Mouse (Mus musculus) hindbrain, embryonic 16.5 days (tissue): ENCODE data around the gene Kcng4. TPM values are rescaled to one million over a fixed set of nuclear protein-coding genes. Genes with fewer than 3 reads are reported as not detected.

ENCODE experiments used
- ATAC-seq: fragments of 200-750 bp; cut with Nextera tagmentation; 2 replicates; pipeline ENCODE4 v1.8.0; 2017; ENCODE audit warnings: moderate TSS enrichment, moderate library complexity
- H3K27ac ChIP-seq: fragments of 300-500 bp; sonication (generic); 2 replicates; pipeline ENCODE4 v1.5.1; 2014; ENCODE audit warnings: low read depth, mild to moderate bottlenecking, control low read depth, low read length, moderate library complexity
- H3K27me3 ChIP-seq: fragments of 300-500 bp; sonication (generic); replicated peaks from 2 replicates; pipeline ENCODE4 v1.6.1; 2014; ENCODE audit warnings: low read length; ENCODE audit not compliant: control insufficient read depth, insufficient read depth
- H3K36me3 ChIP-seq: fragments of 300-500 bp; sonication (generic); 2 replicates; pipeline ENCODE4 v1.6.1; 2014; ENCODE audit warnings: mild to moderate bottlenecking, low read length, moderate library complexity, mixed read lengths; ENCODE audit not compliant: control insufficient read depth, insufficient read depth
- H3K4me1 ChIP-seq: fragments of 300-500 bp; sonication (generic); 2 replicates; pipeline ENCODE4 v1.6.1; 2014; ENCODE audit warnings: low read depth, low read length; ENCODE audit not compliant: control insufficient read depth, insufficient read depth
- H3K4me2 ChIP-seq: fragments of 300-500 bp; sonication (generic); 2 replicates; pipeline ENCODE4 v1.6.1; 2014; ENCODE audit warnings: mild to moderate bottlenecking, low read length, control low read depth, moderate library complexity
- H3K4me3 ChIP-seq: fragments of 300-500 bp; sonication (generic); 2 replicates; pipeline ENCODE4 v1.5.1; 2014; ENCODE audit warnings: mild to moderate bottlenecking, low read length, control low read depth, moderate library complexity
- H3K9ac ChIP-seq: fragments of 300-500 bp; sonication (generic); 2 replicates; pipeline ENCODE4 v1.6.1; 2014; ENCODE audit warnings: low read depth, mild to moderate bottlenecking, control low read depth, low read length, moderate library complexity
- H3K9me3 ChIP-seq: fragments of 300-500 bp; sonication (generic); 2 replicates; pipeline ENCODE4 v1.6.1; 2014; ENCODE audit warnings: mild to moderate bottlenecking, low read length, moderate library complexity; ENCODE audit not compliant: control insufficient read depth
- WGBS: fragments of 180-500 bp; shearing (Covaris S2); extraction: QIAGEN DNeasy Blood & Tissue Kit; methylation state at CpG from one replicate; pipeline ENCODE4 v1.1.7; 2014; 5-methylcytosine and 5-hydroxymethylcytosine counted together
- polyA plus RNA-seq: library from polyadenylated mRNA; unstranded; fragments of >200 nt; fragmentation: Nextera tagmentation; extraction: Ambion mirVana; gene quantifications from 2 replicates; pipeline ENCODE4 v1.2.1, GENCODE M21; 2015

Kcng4 gene
- polyA plus RNA-seq, 1 experiment from 2014 or later: 0.13 TPM

GRCm38 (mm10) chr8:119612471-119612870, 23.0 kb downstream of the Kcng4 start, which contains the start of gene Adad2:
Gene Adad2 (plus strand): TSS chr8:119612747.
- Histone ChIP-seq H3K4me1 (no peaks in the 10 kb centered on the region), H3K4me3 (no peak within 1 kb of the TSS), H3K27me3 (no peaks in the 10 kb centered on the region), H3K9me3 (no peaks in the 10 kb centered on the region), H3K36me3 (no peaks in the 10 kb centered on the region), H3K4me2 (no peak within 1 kb of the TSS), H3K9ac (no peak within 1 kb of the TSS), H3K27ac (no peak within 1 kb of the TSS)
- 84% methylated on average over 26 of the region's 26 CpGs for WGBS
- no peak for ATAC-seq

- Histone ChIP-seq H3K9me3 (no peaks in the 10 kb centered on the region), H3K4me2 (no peak overlapping the region), H3K9ac (no peak overlapping the region), H3K4me1 (peaks cover 13% of the 10 kb centered on the region), H3K4me3 (no peak overlapping the region), H3K27ac (no peak overlapping the region), H3K36me3 (peaks cover 8% of the 10 kb centered on the region; the same call in 1 of the 2 replicates), H3K27me3 (no peaks in the 10 kb centered on the region)
- WGBS: 97% methylated on average over 2 of the region's 2 CpGs
- no peak for ATAC-seq
Measured at GRCm38 (mm10) chr8:119606224-119606623, 29.3 kb downstream of the Kcng4 start.

DNA sequence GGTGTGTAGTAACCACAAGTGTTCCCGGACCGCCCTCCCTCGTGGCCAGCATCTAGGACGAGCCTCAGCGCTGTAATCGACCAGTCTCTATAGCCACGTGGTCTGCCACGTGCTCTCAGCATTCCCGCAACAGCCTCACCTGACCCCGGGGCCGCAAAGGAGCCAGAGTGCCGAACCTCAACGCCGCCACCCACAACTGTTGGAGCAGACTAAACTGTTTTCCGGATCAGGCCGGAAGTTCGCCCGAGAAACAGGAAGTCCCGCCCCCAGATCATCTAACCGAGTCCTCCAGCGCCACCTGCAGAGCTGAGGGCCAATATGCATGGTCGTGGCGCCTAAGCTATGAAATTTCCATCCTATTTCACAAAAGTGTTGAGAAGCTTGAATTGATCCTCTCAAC, 30.5 kb downstream of the Kcng4 start, which contains the start of gene Taf1c:
TSS of gene Taf1c (minus strand) at position 227 of the 400 bp plus-strand sequence.
- WGBS: under 1% methylated on average over 23 of the region's 23 CpGs
- H3K36me3 ChIP-seq: peaks cover 16% of the 10 kb centered on the region
- peak within 1 kb of the TSS; percentile 90 for H3K4me3 ChIP-seq
- H3K27ac ChIP-seq: peak within 1 kb of the TSS; percentile 51; the same call in 1 of the 2 replicates
- H3K9ac ChIP-seq: peak within 1 kb of the TSS; percentile 87
- H3K4me2 ChIP-seq: peak within 1 kb of the TSS; percentile 88
- H3K9me3 ChIP-seq: no peaks in the 10 kb centered on the region
- no peaks in the 10 kb centered on the region for H3K27me3 ChIP-seq
- H3K4me1 ChIP-seq: peaks cover 13% of the 10 kb centered on the region
- peak; percentile 86 for ATAC-seq

DNA sequence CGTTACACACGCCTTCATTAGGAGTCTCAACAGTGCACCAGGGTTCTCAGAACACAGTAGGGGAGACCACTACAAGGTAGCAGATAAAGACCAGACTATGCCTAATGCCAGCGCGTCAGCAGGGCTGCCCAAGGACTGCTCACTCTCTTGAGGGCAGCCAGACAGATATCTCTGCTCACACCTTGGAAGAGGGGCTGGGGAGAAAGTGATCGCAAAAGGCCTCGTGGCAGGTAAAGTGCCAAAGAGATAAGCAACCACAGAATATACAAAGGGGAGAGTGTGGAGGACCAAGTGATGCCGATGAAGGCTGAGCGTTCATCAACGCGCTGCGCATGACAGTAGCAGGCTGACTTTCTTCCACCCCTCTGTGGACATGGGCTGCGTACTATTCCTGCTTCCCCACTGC, 31.1 kb downstream of the Kcng4 start:
- ATAC-seq: peak; percentile 25; the same call in 1 of the 2 replicates
- Histone ChIP-seq H3K9ac (peak overlapping the region; percentile 87), H3K9me3 (no peaks in the 10 kb centered on the region), H3K4me2 (peak overlapping the region; percentile 88), H3K4me3 (peak overlapping the region; percentile 90), H3K36me3 (peaks cover 17% of the 10 kb centered on the region), H3K27ac (peak overlapping the region; percentile 51; the same call in 1 of the 2 replicates), H3K27me3 (no peaks in the 10 kb centered on the region), H3K4me1 (peaks cover 13% of the 10 kb centered on the region)
- WGBS: 38% methylated on average over 12 of the region's 12 CpGs

DNA sequence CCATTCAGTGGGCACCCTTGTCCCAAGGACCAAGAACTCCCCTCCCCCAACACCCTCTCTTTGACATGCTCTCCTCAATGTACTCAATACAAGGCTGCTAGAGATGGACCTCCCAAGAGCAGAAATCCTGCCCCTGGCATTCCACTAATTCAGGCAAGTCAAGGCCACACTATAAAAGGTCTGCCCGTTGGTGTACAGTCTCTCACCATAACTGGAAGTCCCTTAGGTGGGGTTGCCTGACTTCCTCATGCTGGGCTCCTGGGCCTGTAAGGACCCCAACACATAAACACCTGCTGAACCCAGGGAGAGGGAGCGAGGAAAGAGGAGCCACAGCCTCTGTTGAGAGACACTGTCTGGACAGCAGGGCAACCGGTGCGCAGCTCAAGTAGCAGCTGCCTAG, 31.7 kb downstream of the Kcng4 start:
- H3K27me3 ChIP-seq: no peaks in the 10 kb centered on the region
- 94% methylated on average over 4 of the region's 4 CpGs for WGBS
- no peak overlapping the region for H3K27ac ChIP-seq
- no peaks in the 10 kb centered on the region for H3K9me3 ChIP-seq
- peaks cover 23% of the 10 kb centered on the region for H3K36me3 ChIP-seq
- peaks cover 13% of the 10 kb centered on the region for H3K4me1 ChIP-seq
- peak overlapping the region; percentile 88 for H3K4me2 ChIP-seq
- no peak for ATAC-seq
- H3K4me3 ChIP-seq: no peak overlapping the region
- H3K9ac ChIP-seq: no peak overlapping the region; the same call in 1 of the 2 replicates

DNA sequence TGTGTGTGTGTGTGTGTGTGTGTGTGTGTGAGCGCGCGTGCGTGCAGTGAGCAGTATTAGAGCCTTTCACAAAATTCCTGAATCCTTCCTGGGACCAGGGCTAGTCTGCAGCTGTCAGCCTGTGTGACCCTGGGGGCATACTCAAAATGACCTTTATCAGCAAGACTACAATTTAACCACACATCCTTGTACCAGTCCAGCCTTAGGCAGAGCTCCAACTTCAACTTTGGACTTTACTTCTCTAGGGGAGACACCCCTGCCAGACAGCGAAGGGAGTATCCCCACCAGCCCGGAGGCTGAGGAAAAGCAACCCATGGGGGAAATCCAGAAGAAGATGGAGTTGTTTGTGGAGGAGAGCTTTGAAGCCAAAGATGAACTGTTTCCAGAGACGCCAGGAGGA, 44.0 kb downstream of the Kcng4 start:
- no peak for ATAC-seq
- no peak overlapping the region for H3K4me3 ChIP-seq
- 92% methylated on average over 7 of the region's 7 CpGs for WGBS

GRCm38 (mm10) chr8:119590348-119590747, 45.1 kb downstream of the Kcng4 start:
- Histone ChIP-seq H3K4me2 (no peak overlapping the region), H3K4me1 (no peaks in the 10 kb centered on the region; the same call in 1 of the 2 replicates), H3K27ac (no peak overlapping the region), H3K9ac (no peak overlapping the region), H3K9me3 (no peaks in the 10 kb centered on the region), H3K4me3 (no peak overlapping the region), H3K36me3 (no peaks in the 10 kb centered on the region), H3K27me3 (no peaks in the 10 kb centered on the region)
- 85% methylated on average over 14 of the region's 14 CpGs for WGBS
- no peak for ATAC-seq

More for the DNA sequence above, 44.0 kb downstream of the Kcng4 start:
- no peak overlapping the region for H3K9ac ChIP-seq
- H3K9me3 ChIP-seq: no peaks in the 10 kb centered on the region
- no peak overlapping the region for H3K27ac ChIP-seq
- H3K27me3 ChIP-seq: no peaks in the 10 kb centered on the region
- H3K36me3 ChIP-seq: no peaks in the 10 kb centered on the region
- H3K4me1 ChIP-seq: no peaks in the 10 kb centered on the region
- H3K4me2 ChIP-seq: no peak overlapping the region

GRCm38 (mm10) chr8:119588844-119589243, 46.6 kb downstream of the Kcng4 start:
- Histone ChIP-seq H3K36me3 (no peaks in the 10 kb centered on the region), H3K9me3 (no peaks in the 10 kb centered on the region), H3K4me3 (no peak overlapping the region), H3K27me3 (no peaks in the 10 kb centered on the region), H3K9ac (no peak overlapping the region), H3K27ac (no peak overlapping the region), H3K4me1 (no peaks in the 10 kb centered on the region; the same call in 1 of the 2 replicates), H3K4me2 (no peak overlapping the region)
- no peak for ATAC-seq
- WGBS: 20% methylated on average over 10 of the region's 10 CpGs

DNA sequence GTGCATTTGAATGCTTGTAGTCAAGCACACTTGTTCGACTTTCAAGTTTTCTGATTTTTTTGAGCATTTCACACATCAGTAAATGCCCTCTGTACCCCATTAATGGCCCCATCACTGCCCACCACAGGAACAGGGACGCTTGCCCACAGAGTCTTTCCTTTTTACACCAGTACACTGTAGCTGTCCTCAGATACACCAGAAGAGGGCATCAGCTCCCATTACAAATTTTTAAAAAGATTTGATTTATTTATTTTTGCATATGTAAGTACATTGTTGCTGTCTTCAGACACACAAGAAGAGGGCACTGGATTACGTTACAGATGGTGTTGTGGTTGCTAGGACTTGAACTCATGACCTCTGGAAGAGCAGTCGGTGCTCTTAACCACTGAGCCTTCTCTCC, 47.2 kb downstream of the Kcng4 start:
- Histone ChIP-seq H3K36me3 (no peaks in the 10 kb centered on the region), H3K27me3 (no peaks in the 10 kb centered on the region), H3K4me1 (no peaks in the 10 kb centered on the region; the same call in 1 of the 2 replicates), H3K9ac (no peak overlapping the region), H3K9me3 (no peaks in the 10 kb centered on the region), H3K4me2 (no peak overlapping the region), H3K4me3 (no peak overlapping the region), H3K27ac (no peak overlapping the region)
- 66% methylated on average over 4 of the region's 4 CpGs for WGBS
- no peak for ATAC-seq
